Mouse (Mus musculus) heart, postnatal 0 days (tissue): ENCODE data around the gene Lamc3. TPM values are rescaled to one million over a fixed set of nuclear protein-coding genes. Genes with fewer than 3 reads are reported as not detected.

ENCODE experiments used
- ATAC-seq: fragments of 200-750 bp; cut with Nextera tagmentation; 2 replicates; pipeline ENCODE4 v1.8.0; 2017; ENCODE audit warnings: low read depth, moderate number of reproducible peaks, moderate library complexity; ENCODE audit not compliant: insufficient read depth
- DNase-seq: peaks from one replicate; pipeline ENCODE4 v3.0.0-alpha.2; 2016; ENCODE audit warnings: low spot score
- H3K27ac ChIP-seq: fragments of 300-500 bp; sonication (generic); 2 replicates; pipeline ENCODE4 v1.5.1; 2014; ENCODE audit warnings: low read depth, mild to moderate bottlenecking
- H3K27me3 ChIP-seq: fragments of 300-500 bp; sonication (generic); 2 replicates; pipeline ENCODE4 v1.6.1; 2014; ENCODE audit warnings: low read length, mixed read lengths; ENCODE audit not compliant: control insufficient read depth, insufficient read depth
- H3K36me3 ChIP-seq: fragments of 300-500 bp; sonication (generic); replicated peaks from 2 replicates; pipeline ENCODE4 v1.6.1; 2014; ENCODE audit warnings: low read length, mixed read lengths; ENCODE audit not compliant: control insufficient read depth, insufficient read depth
- H3K4me1 ChIP-seq: fragments of 300-500 bp; sonication (generic); 2 replicates; pipeline ENCODE4 v1.6.1; 2014; ENCODE audit warnings: antibody characterized with exemption; ENCODE audit not compliant: control insufficient read depth, insufficient read depth
- H3K4me2 ChIP-seq: fragments of 300-500 bp; sonication (generic); 2 replicates; pipeline ENCODE4 v1.6.1; 2014; ENCODE audit warnings: low read depth, mild to moderate bottlenecking, low read length, moderate library complexity
- H3K4me3 ChIP-seq: fragments of 300-500 bp; sonication (generic); 2 replicates; pipeline ENCODE4 v1.5.1; 2014; ENCODE audit warnings: low read depth, low read length
- H3K9ac ChIP-seq: fragments of 300-500 bp; sonication (generic); replicated peaks from 2 replicates; pipeline ENCODE4 v1.6.1; 2014; ENCODE audit warnings: low read depth, low read length, mixed read lengths
- H3K9me3 ChIP-seq: fragments of 300-500 bp; sonication (generic); replicated peaks from 2 replicates; pipeline ENCODE4 v1.6.1; 2016; ENCODE audit warnings: low read length; ENCODE audit not compliant: control insufficient read depth
- CTCF ChIP-seq: IDR thresholded peaks from 2 replicates; pipeline ENCODE4 v1.5.1; 2016; ENCODE audit warnings: antibody characterized with exemption, control low read depth, low read depth
- EP300 ChIP-seq: IDR thresholded peaks from 2 replicates; pipeline ENCODE4 v1.6.1; 2016; ENCODE audit warnings: antibody characterized with exemption, low read depth
- WGBS: fragments of 180-500 bp; shearing (Covaris S2); extraction: QIAGEN DNeasy Blood & Tissue Kit; methylation state at CpG from one replicate; pipeline ENCODE4 v1.1.7; 2014; 5-methylcytosine and 5-hydroxymethylcytosine counted together
- polyA plus RNA-seq: library from polyadenylated mRNA; unstranded; fragments of >200 nt; fragmentation: Nextera tagmentation; extraction: Ambion mirVana; gene quantifications from 2 replicates; pipeline ENCODE4 v1.2.1, GENCODE M21; 2015
- total RNA-seq: library from RNA; depleted of rRNA; stranded (reverse); fragments of >200 nt; gene quantifications from 2 replicates; pipeline ENCODE4 v1.2.3, GENCODE M21; 2014; ENCODE audit warnings: low replicate concordance

Lamc3 gene
- total and polyA plus RNA-seq, 2 experiments from 2014 or later: 0.16 to 0.65 TPM

GRCm38 (mm10) chr2:31962501-31963224 is 75.6 kb downstream of the Lamc3 start:
- Histone ChIP-seq H3K9me3 (no peaks in the 10 kb centered on the region), H3K36me3 (no peaks in the 10 kb centered on the region), H3K4me1 (no peaks in the 10 kb centered on the region), H3K4me2 (no peak overlapping the region), H3K27me3 (no peaks in the 10 kb centered on the region), H3K4me3 (no peak overlapping the region), H3K27ac (no peak overlapping the region), H3K9ac (no peak overlapping the region)
- ATAC-seq: peak; percentile 74
- TF ChIP-seq EP300: no peak
- TF ChIP-seq CTCF: 0 out of 2 replicates have a peak, but pooled peaks have one; percentile 19
- peak; percentile 43 for DNase-seq
- WGBS: 67% methylated on average over 8 of the region's 8 CpGs

DNA sequence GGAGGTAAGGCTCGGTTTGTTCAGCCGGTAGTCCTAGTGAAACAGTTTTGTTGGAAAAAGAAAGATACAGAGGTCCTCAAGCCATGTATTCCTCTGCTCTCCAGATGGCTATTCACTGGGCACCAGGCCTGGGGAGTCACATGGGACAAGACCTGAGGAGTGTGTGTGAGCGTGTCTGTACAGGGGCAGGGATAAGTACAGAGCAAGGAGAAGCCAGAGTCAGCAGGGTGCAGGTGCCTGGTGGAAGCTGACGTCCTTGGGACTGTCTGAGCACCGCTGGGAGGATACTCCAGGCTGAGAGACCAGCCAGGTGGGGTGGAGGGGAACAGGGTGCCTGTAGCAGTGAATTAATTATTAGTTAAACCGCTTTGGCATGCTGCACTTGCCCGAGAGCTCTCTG is 76.4 kb downstream of the Lamc3 start:
- ATAC-seq (peak; percentile 47; the same call in 1 of the 2 replicates), DNase-seq (no peak)
- Histone ChIP-seq H3K4me1 (no peaks in the 10 kb centered on the region), H3K27me3 (no peaks in the 10 kb centered on the region), H3K27ac (no peak overlapping the region), H3K9ac (no peak overlapping the region; the same call in 1 of the 2 replicates), H3K4me3 (no peak overlapping the region), H3K36me3 (no peaks in the 10 kb centered on the region), H3K9me3 (no peaks in the 10 kb centered on the region), H3K4me2 (no peak overlapping the region)
- WGBS: 75% methylated on average over 7 of the region's 7 CpGs
- TF ChIP-seq CTCF (no peak), EP300 (no peak)

- TF ChIP-seq CTCF (no peak), EP300 (no peak)
- Histone ChIP-seq H3K36me3 (no peaks in the 10 kb centered on the region), H3K4me1 (no peaks in the 10 kb centered on the region), H3K9ac (no peak overlapping the region), H3K9me3 (no peaks in the 10 kb centered on the region), H3K4me2 (no peak overlapping the region), H3K4me3 (no peak overlapping the region), H3K27ac (no peak overlapping the region), H3K27me3 (no peaks in the 10 kb centered on the region)
- no peak for DNase-seq
- ATAC-seq: no peak
- WGBS: 86% methylated on average over 3 of the region's 3 CpGs
These were observed 77.1 kb downstream of the Lamc3 start for GRCm38 (mm10) chr2:31964191-31964590.

DNA sequence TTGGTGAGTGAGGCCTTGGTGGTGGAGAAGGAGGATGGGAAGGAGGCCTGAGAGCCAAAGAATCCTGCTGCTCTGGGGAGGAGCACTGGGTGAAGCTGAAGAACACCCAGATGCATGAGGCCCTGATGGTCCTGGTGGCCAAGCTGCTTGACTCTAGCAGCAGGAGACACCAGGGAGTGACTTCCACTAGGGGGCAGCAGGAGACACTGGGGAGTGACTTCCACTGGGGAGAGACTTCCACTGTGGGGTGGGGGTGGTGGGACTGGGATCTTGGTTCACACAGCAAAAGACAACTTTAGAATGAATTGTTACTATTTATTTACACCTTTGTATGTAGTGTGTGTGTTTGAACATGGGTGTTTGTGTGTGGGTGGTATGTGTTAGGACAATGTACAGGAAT is 78.0 kb downstream of the Lamc3 start:
- no peak overlapping the region for H3K27ac ChIP-seq
- no peaks in the 10 kb centered on the region for H3K9me3 ChIP-seq
- DNase-seq (no peak), ATAC-seq (no peak)
- no peaks in the 10 kb centered on the region for H3K36me3 ChIP-seq
- H3K4me3 ChIP-seq: no peak overlapping the region
- no peaks in the 10 kb centered on the region for H3K27me3 ChIP-seq
- TF ChIP-seq CTCF (peak; percentile 49), EP300 (no peak)
- no peak overlapping the region for H3K9ac ChIP-seq
- H3K4me1 ChIP-seq: no peaks in the 10 kb centered on the region
- no peak overlapping the region for H3K4me2 ChIP-seq

DNA sequence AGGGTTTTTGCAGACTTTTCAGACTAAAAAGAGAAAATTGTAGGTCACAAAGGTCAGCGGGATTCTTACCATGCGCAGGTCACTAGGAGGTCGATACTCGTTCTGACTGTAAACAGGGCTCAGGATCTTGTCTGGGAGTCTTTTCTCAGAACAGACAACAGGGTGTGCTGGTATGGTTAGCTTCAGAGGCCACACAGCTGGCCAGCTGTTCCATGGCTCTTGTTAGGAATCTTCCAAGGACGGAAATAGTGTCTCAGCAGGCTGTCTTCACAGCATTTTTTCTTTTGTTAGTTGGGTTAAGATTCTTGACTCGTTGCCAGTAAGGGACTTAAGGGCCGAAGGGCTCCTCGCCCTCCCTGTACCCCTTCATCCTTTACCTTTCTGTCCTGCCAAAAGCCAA is 79.7 kb downstream of the Lamc3 start:
- H3K4me1 ChIP-seq: no peaks in the 10 kb centered on the region
- H3K9me3 ChIP-seq: no peaks in the 10 kb centered on the region
- TF ChIP-seq CTCF (no peak), EP300 (no peak)
- WGBS: 68% methylated on average over 8 of the region's 8 CpGs
- H3K27ac ChIP-seq: no peak overlapping the region
- no peak for ATAC-seq
- no peak overlapping the region for H3K9ac ChIP-seq
- DNase-seq: no peak
- no peak overlapping the region for H3K4me3 ChIP-seq
- no peak overlapping the region for H3K4me2 ChIP-seq
- H3K27me3 ChIP-seq: no peaks in the 10 kb centered on the region
- H3K36me3 ChIP-seq: no peaks in the 10 kb centered on the region

DNA sequence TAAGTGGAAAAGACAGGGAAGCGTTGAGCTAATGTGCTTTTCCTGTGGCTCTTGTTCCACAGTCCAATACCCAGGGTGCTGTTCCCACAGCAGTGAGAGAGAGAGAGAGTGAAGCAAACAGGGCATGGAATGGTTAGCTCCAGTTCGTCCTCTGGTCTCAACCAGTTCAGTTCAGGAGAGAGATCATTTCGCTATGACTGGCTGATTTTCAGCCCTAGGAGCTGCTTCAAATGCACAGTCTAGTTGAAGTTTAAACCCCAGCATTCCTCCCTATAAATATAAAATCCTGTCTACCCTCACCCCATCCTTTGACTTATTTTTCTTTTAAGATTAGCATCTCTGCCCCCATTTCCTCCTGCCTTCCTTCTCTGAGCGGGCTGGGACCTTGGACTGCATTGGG is 85.5 kb downstream of the Lamc3 start:
- no peaks in the 10 kb centered on the region for H3K9me3 ChIP-seq
- H3K4me1 ChIP-seq: peaks cover 12% of the 10 kb centered on the region
- ATAC-seq (no peak), DNase-seq (no peak)
- H3K27ac ChIP-seq: no peak overlapping the region
- peaks cover 13% of the 10 kb centered on the region for H3K36me3 ChIP-seq
- 74% methylated on average over 4 of the region's 4 CpGs for WGBS
- TF ChIP-seq EP300 (no peak), CTCF (no peak)
- H3K9ac ChIP-seq: no peak overlapping the region
- no peak overlapping the region for H3K4me2 ChIP-seq
- no peak overlapping the region for H3K4me3 ChIP-seq
- H3K27me3 ChIP-seq: no peaks in the 10 kb centered on the region
